Mouse (Mus musculus) embryonic fibroblast, embryonic 13.5 days (primary cell): Measurements from ENCODE around the gene Plekhg4. TPM values are rescaled to one million over a fixed set of nuclear protein-coding genes. Genes with fewer than 3 reads are reported as not detected.

ENCODE experiments used
- H3K27ac ChIP-seq: 2 replicates; pipeline ENCODE4 v1.5.1; 2012; ENCODE audit warnings: low read length, control low read depth, inconsistent platforms; ENCODE audit not compliant: insufficient read depth
- H3K4me1 ChIP-seq: 2 replicates; pipeline ENCODE4 v1.6.1; 2011; ENCODE audit warnings: low read length; ENCODE audit not compliant: control insufficient read depth, insufficient read depth
- H3K4me3 ChIP-seq: 2 replicates; pipeline ENCODE4 v1.5.1; 2011; ENCODE audit warnings: mild to moderate bottlenecking, control low read depth, low read length; ENCODE audit not compliant: insufficient read depth
- CTCF ChIP-seq: IDR thresholded peaks from 2 replicates; pipeline ENCODE4 v1.5.1; 2011; ENCODE audit warnings: mild to moderate bottlenecking, control low read depth, low read length, moderate library complexity, borderline replicate concordance; ENCODE audit not compliant: insufficient read depth
- POLR2A ChIP-seq: IDR thresholded peaks from 2 replicates; pipeline ENCODE4 v1.6.1; 2011; ENCODE audit warnings: low read depth, mild to moderate bottlenecking, control low read depth, low read length, moderate library complexity
- polyA plus RNA-seq: library from polyadenylated mRNA; stranded (reverse); fragments of >200 nt; gene quantifications from 2 replicates; pipeline ENCODE4 v1.2.4, GENCODE M21; 2011; ENCODE audit warnings: low read depth; ENCODE audit not compliant: missing spikeins, insufficient read length

Gene Plekhg4
- polyA plus RNA-seq, 1 experiment: 3.9 TPM

DNA sequence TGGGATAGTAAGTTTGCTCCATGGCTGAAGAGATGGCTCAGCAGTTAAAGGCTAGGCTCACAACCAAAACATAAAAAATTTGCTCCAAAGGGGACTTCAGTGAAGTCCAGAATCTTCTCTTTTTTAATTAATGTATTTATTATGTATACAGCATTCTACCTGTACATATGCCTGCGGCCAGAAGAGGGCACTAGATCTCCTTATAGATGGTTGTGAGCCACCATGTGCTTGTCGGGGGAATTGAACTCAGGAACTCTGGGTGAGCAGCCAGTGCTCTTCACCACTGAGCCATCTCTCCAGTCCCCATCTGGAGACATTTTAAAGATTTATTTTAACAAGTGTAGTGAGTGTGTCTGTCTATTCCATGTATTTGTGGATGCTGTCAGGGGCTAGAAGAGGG, 6.0 kb upstream of the Plekhg4 start:
- peaks cover 3% of the 10 kb centered on the region; the same call in 1 of the 2 replicates for H3K4me1 ChIP-seq
- H3K4me3 ChIP-seq: no peak overlapping the region
- no peak for TF ChIP-seq CTCF
- no peak for TF ChIP-seq POLR2A
- no peak overlapping the region for H3K27ac ChIP-seq

DNA sequence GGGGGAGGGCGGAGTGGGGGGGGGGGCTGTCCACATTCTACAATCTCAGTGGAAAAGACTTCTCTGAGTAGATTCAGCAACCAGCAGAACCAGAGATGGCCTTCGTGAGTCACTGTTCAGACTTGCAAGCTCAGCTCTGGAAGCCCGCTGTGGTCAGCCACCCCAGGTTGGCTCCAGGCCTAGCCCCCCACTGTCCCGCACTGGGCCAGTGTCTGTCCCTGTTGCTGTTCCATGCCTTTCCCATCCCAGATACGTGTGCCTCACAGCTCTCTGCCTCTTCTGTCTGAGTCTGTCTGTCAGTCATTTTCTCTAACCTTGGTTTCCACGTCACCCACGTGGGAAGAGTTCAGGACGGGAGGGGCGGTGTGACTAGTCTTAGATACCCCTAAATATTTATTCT, 601 bp upstream of the Plekhg4 start:
- TF ChIP-seq CTCF: no peak
- TF ChIP-seq POLR2A: no peak
- Histone ChIP-seq H3K4me1 (peaks cover 10% of the 10 kb centered on the region), H3K27ac (peak overlapping the region; percentile 80), H3K4me3 (no peak overlapping the region)

DNA sequence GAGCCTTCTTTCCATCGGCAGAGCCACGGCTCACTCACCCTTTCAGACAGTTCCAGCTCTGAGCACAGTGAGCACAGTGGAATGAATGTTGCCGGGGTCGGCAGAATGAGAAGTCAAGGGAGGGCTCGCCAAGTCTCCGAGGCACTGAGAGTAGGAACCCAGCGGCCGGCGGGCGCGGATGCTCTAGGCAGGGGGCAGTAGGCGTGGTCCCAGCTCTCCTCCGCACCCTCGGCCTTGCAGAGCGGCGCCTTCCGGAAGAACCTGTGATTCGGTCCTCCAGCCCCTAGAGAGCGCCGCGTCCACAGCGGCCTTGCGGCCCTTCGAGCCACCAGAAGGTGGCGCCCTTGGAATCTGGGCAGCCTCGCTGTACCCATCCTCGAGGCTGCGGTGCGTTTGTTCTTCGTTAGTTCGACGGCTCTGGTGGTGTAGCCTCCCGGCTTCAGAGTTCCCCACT, 1.5 kb downstream of the Plekhg4 start:
- Histone ChIP-seq H3K4me3 (no peak overlapping the region), H3K27ac (no peak overlapping the region), H3K4me1 (peaks cover 10% of the 10 kb centered on the region)
- TF ChIP-seq POLR2A (no peak), CTCF (0 out of 2 replicates have a peak, but pooled peaks have one; percentile 11)

DNA sequence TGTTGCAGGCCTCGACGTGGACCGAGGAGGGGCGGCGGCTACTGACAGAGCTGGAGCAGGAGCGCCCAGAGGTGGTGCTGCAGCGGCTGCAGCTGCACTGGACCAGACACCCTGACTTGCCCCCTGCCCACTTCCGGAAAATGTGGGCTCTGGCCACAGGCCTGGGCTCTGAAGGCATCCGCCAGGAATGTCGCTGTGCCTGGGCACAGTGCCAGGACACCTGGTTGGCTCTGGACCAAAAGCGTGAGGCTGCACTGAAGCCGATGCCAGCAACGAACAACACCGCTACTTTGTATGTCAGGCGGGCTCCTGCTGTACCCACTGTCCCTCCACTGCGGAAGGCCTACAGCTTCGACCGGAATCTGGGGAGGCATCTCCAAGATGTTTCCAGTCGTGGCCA, 5.6 kb downstream of the Plekhg4 start:
- H3K4me1 ChIP-seq: no peaks in the 10 kb centered on the region
- H3K4me3 ChIP-seq: no peak overlapping the region
- TF ChIP-seq POLR2A (no peak), CTCF (no peak)
- no peak overlapping the region for H3K27ac ChIP-seq

DNA sequence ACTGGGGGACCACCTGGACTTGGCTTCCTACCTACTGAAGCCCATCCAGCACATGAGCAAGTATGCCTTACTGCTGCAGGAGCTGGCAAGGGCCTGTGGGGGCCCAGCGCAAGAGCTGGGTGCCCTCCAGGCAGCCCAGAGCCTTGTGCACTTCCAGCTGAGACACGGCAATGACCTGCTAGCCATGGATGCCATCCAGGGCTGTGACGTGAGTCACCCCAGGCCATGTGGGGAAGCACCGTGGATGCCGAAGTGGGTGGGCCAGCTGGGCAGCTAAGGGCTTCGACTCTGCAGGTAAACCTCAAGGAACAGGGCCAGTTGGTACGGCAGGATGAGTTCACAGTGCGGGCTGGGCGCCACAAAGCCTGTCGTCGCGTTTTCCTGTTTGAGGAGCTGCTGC, 7.2 kb downstream of the Plekhg4 start:
- TF ChIP-seq CTCF (no peak), POLR2A (no peak)
- H3K4me1 ChIP-seq: no peaks in the 10 kb centered on the region
- H3K4me3 ChIP-seq: no peak overlapping the region
- H3K27ac ChIP-seq: no peak overlapping the region

DNA sequence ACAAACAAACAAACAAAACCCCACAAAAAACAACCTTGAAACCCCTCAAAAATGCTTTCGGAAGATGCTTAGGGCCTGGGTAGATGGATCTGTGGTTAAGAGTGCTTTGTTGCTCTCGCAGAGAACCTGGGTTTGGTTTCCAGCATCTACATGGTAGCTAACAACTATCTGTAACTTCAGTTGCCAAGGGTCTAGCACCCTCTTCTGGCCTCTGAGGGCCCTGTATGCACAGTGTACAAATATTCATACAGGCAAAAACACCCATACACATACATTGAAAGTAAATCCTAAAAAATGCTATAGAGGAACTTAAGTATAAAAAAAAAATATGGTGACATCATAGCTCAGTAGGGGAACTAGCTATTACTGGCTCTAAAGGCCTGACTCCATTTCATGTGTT, 11.0 kb downstream of the Plekhg4 start:
- TF ChIP-seq POLR2A (no peak), CTCF (no peak)
- Histone ChIP-seq H3K4me3 (no peak overlapping the region), H3K27ac (no peak overlapping the region), H3K4me1 (peaks cover 9% of the 10 kb centered on the region)

DNA sequence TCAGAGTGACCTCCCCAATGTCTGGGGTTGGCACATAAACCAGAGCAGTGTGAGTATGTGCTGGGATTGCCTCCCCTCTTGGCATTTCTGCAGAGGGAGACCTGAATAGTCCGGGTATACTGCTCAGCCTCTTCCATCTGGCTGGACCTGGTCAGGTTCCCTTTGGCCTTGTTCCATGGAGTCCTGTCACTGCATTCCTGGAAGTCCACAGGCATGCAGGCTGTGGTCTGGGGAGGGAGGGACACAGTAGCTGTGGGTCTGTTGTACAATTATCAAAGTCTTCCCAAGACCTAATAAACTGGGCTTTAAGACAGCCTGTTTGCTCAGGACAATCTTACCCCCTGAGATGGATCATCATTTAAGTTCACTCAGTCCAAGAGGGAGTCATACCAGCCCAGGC, 14.1 kb downstream of the Plekhg4 start:
- Histone ChIP-seq H3K4me1 (peaks cover 9% of the 10 kb centered on the region), H3K27ac (no peak overlapping the region), H3K4me3 (no peak overlapping the region)
- TF ChIP-seq CTCF (no peak), POLR2A (no peak)

DNA sequence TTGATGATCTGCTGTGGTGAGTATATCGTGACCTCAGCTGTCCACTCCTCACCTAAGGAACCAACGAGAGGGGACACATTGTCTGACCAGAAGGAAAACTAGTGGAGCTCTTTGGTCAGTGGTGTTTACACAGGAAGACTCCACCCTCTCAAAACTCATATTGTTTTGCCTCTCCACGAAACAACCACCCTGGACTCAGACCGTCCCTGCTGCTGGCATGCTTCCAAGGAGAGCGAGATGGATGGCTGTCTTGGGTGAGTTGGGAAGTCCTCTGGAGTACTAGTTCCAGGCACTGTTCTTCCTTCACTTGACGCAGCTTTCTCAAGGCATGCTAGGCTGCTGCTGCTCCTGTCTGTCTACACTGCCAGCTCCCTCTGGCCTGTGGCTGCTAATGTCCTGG, 16.0 kb downstream of the Plekhg4 start:
- Histone ChIP-seq H3K4me3 (no peak overlapping the region), H3K4me1 (peaks cover 9% of the 10 kb centered on the region), H3K27ac (no peak overlapping the region)
- TF ChIP-seq CTCF (no peak), POLR2A (no peak)

DNA sequence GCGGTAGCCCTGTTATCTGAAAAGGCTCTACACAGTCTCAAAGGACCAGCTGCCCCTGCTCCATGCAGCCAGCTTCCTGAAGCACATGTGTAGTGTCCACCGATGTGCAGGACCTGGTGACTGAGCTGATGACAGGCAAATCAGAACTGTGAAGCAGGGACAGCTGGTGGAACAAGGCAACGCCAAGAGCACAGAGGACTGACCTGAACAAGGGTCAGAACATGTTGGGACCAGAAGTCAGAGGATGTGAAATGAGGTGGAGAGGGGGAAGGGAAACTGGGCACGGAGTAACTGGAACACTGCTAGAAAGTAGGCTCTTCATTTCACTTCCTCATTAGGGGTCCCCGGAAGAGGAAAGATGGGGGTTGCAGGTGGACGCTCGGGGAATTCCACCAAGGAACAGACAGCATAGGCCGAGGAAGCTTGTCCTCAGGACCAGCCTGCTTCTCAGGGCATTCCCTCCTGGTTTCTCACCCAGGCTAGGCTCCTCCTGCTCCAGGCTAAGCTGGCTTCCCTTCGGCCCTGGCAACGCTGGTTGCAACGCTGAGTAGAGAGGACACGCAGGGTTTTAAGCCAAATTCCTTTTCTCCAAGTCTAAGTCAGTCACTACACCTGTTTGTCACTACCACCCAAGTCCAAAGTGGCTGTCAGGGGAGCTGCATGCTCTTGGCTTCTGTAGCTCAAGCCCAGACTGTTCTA, 20.2 kb downstream of the Plekhg4 start:
- TF ChIP-seq CTCF (no peak), POLR2A (no peak)
- Histone ChIP-seq H3K27ac (no peak overlapping the region), H3K4me1 (0 out of 2 replicates have a peak, but pooled peaks cover 2% of the 10 kb centered on the region), H3K4me3 (no peak overlapping the region)

DNA sequence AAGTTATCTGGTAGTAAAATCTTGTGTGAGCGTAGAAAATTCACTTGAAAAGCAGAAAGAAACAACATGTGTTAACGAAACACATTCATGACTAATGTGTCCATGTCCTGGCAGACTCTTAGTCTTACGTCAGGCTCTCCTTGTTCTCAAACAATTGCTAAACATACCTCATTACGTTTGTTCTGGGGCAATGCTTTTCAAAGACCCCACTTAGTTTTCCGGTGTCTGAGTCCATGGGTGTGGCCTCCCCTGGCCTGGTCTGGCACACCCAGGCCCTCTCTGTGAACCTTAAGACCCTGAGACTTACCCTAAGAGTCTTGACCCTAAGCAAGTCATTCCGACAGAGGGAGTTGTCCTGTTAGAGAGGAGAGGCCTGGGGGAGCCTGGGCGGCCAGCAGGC, 20.8 kb downstream of the Plekhg4 start:
- Histone ChIP-seq H3K4me1 (no peaks in the 10 kb centered on the region), H3K4me3 (no peak overlapping the region), H3K27ac (no peak overlapping the region)
- no peak for TF ChIP-seq POLR2A
- TF ChIP-seq CTCF: no peak
